Mouse (Mus musculus): Measurements from ENCODE around the gene Tfap2a.

Gene Tfap2a

DNA sequence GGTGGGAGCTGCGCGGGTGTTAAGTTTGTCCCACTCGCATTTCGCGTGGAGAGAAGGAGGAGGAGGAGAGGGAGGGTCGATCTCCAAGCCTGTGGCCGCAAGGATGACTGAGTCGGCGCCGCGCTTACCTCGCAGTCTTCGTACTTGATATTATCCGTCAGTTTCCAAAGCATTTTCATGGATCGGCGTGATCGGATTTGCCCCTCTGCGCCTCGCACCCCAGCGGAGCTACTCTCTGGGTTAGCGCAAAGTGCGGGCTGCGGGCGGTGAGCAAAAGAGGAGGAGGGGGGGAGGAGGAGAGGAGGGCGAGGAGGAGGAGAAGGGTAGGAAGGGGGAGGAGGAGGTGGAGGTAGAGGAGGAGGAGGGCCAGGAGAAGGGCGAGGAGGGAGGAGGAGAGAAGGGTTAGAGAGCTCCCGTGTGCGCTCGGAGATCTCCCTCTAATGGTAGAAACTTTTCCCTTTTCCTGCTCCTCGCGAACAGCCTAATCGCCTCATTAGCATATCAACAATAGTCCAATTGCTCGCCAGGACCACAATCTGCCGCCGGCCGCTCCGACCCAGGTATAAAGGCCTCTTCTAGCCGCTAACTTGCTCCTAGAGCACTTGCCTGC is 4.5 kb downstream of the Tfap2a start:
- no peak for DNase-seq

GRCm38 (mm10) chr13:40732816-40733541 is 5.2 kb downstream of the Tfap2a start:
- DNase-seq: no peak

GRCm38 (mm10) chr13:40732085-40732484 is 6.1 kb downstream of the Tfap2a start:
- no peak for DNase-seq

GRCm38 (mm10) chr13:40731179-40731841 is 6.9 kb downstream of the Tfap2a start:
- peak; percentile 24 for DNase-seq

- peak; percentile 21 for DNase-seq
Observed at GRCm38 (mm10) chr13:40730651-40731178, 7.5 kb downstream of the Tfap2a start.

GRCm38 (mm10) chr13:40729592-40730431 is 8.4 kb downstream of the Tfap2a start:
- DNase-seq: no peak

GRCm38 (mm10) chr13:40729037-40729436 is 9.1 kb downstream of the Tfap2a start:
- no peak for DNase-seq

GRCm38 (mm10) chr13:40728626-40728990 is 9.6 kb downstream of the Tfap2a start:
- no peak for DNase-seq

DNA sequence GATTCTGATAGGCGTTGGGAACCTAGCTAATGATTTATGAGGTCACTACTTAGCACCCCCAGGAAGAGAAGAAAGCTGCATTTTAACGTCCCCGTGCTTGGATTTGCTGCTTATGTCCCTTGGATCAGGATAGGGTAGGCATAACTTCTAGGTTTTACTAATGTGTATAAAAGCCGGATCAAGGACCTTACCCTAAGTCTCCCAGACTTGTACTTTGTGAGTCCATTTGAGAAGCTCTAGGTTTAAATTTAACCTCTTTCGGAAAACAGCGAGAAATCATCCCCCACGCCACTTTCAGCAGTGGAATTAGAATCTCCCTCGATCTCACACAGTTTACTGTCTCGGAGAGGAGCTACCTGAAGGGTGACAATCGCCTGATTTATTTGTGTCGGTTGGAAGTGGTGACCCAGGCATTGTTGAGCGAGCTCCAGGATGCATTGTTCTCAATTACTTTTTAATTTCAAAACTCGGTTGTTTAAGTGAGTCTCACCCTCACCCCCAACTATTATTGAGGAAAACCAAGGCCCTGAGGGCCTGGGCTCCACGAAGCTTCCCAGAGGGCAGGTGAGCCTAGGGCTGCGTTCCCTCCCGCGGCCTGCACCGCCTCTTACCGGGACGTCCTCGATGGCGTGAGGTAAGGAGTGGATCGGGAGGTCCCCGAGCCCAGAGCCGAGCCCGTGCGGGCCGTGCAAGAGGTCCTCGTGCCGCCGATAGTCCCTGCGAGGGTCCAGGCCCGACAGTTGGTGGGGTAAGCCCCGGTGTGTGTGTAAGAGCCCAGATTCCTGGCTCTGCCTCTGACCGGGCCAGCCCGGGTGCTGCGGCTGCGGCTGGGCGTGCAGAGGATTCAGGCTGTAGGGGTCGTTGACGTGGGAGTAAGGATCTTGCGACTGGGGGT is 10.2 kb downstream of the Tfap2a start:
- no peak for DNase-seq

- no peak for DNase-seq
Observed at GRCm38 (mm10) chr13:40725924-40726323, 12.3 kb downstream of the Tfap2a start.

- DNase-seq: no peak
Observed at GRCm38 (mm10) chr13:40723598-40723920, 14.6 kb downstream of the Tfap2a start.

DNA sequence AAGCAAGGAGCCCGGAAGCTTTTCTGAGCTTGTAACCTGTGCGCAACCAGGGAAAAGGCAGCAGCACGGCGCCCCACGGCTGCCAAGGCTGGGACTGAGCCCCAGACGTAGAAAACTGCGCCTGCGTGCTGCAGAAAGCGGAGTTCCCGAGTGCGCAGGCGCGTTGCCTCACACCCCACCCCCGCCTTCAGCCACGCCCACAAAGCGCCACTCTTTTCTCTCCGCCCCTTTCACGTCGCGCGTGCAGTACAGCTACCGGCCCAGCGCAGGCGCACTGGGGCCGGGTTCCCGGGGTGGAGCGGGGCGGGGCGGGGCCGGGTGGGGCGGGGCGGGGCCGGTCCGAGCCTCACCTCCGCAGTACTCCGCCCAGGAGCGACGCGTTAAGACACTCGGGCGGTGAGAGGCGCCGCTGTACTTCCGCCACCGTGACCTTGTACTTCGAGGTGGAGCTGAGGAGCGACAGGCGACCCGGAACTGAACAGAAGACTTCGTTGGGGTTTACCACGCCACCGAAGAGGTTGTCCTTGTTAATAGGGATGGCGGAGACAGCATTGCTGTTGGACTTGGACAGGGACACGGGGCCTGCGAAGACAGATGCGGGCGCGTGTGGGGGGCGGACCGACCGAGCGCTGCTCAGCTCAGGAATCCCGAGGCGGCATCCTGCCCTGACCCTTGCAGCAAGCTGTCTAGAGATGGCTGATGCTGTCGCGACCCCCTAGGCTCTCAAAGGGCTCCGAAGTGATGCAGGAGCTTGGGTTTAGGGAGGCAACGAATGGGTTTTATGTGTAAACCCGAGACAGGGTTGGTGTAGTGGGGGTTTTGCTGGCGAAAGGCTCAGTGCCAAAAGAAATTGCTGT is 15.2 kb downstream of the Tfap2a start:
- DNase-seq: peak; percentile 91

- no peak for DNase-seq
Observed at GRCm38 (mm10) chr13:40719741-40720082, 18.5 kb downstream of the Tfap2a start.

GRCm38 (mm10) chr13:40719066-40719740 is 19.0 kb downstream of the Tfap2a start:
- no peak for DNase-seq

DNA sequence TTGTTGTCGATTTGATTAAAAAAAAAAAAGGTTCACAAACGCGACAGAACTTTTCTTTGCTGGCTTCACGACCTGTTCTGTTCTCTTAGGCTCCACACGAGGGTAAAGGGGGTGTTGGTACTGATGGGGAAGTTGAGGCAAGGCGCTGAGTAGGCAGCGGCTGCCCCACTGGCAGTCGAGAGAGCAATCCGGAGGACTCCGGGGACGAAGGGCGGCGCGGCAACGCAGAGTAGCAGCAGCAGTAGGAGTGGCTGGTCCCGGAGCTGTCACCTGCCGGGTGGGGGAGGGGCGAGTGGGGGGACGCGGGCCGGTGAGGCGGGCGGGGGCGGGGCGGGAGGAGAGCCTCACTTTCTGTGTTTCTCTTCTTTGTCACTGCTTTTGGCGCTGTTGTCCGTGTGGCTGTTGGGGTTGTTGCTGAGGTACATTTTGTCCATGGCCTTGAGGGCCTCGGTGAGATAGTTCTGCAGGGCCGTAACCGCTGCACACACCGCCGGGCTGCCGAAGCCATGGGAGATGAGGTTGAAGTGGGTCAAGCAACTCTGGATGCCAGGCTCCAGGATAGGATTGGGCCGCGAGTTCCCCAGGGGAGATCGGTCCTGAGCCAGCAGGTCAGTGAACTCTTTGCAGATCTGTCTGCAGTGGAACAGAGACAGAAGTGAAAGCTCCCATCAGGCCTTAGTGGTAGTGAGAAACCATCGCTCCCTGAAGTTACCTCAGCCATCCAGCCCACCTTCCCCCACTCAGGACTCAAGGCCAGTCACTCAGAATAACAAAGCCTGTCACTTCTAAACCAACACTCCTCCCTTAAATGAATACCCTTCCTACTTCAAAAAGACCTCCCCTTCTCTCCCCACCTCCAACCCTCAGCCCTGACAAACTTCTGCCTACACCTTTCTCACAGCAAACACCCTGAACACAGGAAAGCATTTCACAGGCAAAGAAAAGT is 21.1 kb downstream of the Tfap2a start:
- no peak for DNase-seq

- no peak for DNase-seq
Observed at GRCm38 (mm10) chr13:40714531-40714930, 23.6 kb downstream of the Tfap2a start.

DNA sequence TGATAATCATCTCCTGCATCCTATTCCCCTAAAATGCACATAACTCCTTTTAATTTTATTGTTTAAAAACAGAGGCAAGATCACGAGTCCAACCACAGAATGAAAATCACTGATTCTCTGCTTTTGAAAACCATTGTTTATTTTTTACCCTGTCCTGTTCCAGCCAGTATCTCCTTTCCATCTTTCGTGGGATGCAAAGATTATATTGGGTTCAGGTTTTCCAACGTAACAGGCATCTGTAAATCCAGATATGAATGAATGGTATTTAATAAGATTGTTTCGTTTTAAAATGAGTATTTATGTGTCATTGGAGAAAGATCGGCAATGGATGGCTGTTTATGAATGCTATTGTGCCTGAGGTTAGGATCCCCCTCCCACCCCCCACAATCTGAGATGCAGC is 24.5 kb downstream of the Tfap2a start:
- no peak for DNase-seq

DNA sequence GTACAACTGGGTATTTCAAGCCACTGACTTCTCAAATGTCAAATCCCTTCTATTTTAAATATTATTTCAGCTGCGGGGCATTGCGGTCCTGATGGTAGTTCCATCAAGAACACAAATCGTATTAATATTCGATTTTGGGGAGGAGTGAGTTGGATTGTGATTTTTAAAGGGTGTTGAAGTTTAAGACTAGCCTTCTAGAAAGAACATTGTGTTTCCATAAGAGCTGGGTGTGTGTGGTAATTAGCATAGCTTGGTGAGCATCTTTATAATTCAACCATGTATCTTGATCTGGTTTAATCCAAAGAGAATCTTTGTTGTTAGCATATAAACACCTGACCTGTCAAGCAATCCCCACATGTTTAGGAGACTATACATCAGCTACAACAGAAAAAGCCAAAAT is 24.9 kb downstream of the Tfap2a start:
- no peak for DNase-seq

DNA sequence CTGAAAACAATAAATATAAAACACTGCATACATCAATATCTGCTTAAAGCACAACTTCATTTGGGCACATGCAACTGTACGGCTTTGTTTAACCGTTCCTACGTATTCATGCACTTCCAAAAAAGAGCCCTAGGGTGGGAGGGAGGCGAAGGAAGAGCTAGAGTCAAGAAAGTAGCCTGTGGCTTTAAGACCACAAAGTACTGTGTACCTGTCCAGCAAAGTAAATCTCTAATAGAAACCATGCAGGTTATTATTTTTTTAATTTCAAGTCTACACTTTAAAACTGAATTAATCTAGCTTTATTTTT is 25.7 kb downstream of the Tfap2a start:
- no peak for DNase-seq
